Mouse (Mus musculus) embryo, embryonic 10.5 days (tissue): ENCODE results near the gene A230050P20Rik.
A peak's percentile ranks its signal among the peaks of the same experiment; 100 is the strongest.
"Not testable (repeated sequence)": the region's sequence is repeated elsewhere in the genome, so short reads cannot be mapped to it uniquely, and the experiment has no call there.

ENCODE experiments used
- DNase-seq: peaks from one replicate; pipeline ENCODE4 v3.0.0-alpha.2; 2015; ENCODE audit warnings: low spot score

The A230050P20Rik gene

DNA sequence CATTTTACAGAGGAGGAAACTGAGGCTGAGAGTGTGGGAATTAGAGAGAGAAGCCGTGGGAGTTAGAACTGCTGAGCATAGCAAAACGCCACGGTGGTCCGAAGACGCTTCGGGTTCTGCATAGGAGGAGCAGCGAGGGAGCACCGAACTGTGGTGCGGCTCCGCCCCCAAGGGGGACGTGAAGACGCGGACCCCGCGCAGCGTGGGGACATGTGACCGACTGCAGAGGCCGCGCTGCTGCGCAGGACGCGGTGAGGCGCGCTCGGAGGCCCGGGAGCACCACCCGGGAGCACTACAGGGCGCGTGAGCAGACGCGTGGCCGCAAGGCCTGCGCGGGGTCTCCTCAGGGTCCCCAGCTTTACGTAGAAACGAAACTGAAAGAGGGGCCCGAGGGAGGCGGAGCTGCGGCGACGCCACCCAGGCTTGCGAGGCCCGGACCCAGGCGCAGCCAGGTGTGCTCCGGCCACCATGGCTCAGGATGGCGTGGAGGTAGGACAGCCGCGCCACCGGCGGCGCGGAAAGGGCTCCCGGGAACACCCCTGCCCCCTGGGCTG lies at the start of gene A230050P20Rik:
A230050P20Rik (plus strand) TSS at position 195 of the 554 bp plus-strand sequence.
- no peak for DNase-seq

DNA sequence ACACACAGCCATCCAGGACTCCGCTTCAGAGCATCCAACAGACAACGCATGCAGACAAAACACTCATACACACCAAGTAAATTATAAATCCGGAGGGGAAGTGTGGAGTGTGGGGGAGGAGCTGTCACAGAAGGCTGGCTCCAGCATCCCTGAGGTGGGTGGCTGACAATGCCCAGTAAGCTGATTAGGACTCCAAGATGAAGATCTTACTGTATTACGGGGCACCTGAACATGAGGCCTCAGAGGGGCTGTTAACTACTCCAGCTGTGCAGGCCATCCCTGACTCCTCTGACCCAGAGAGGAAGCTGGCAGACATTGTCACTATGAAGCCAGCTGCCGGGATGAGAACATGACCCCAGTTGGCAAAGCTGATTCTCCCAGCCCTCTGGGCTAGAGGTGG lies 48.4 kb upstream of the A230050P20Rik start:
- DNase-seq: no peak

DNA sequence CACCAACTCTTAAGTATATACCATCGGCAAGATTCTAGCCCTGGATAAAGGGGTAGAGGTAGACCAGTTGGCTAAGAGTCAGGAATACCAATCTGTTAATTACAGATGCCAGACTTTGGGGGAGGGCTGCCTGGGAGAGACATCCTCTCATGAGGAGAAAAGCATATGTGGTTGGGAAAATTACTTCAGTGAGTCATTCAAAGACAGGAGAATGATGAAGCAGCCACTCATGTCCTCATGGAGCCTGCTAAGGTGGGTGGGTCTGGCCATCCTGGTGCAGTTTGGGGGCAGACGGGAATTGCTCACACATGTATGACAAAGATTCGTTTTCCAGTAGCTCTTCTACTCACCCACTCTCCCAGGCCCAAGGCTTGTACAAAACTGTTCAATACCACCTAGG lies 45.6 kb upstream of the A230050P20Rik start:
- DNase-seq: no peak

DNA sequence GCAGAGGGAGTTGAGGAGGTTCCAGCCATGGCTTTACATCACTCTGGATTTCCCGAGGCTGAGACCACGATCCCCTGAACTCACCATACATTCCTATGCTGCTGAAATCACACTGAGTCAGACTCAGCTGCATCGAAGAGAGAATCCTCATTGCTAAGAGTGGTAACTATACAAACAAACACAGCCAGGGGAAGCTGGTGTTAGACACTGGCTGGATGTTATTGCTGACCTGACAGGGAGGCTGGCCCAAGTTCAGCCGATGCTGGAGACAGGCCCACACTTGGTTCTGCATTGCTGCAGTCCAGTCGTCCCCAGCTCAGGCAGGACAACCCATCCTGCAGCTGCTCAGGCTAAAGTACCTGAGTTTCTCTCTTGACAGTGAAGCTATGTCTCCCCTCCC lies 42.7 kb upstream of the A230050P20Rik start:
- no peak for DNase-seq

DNA sequence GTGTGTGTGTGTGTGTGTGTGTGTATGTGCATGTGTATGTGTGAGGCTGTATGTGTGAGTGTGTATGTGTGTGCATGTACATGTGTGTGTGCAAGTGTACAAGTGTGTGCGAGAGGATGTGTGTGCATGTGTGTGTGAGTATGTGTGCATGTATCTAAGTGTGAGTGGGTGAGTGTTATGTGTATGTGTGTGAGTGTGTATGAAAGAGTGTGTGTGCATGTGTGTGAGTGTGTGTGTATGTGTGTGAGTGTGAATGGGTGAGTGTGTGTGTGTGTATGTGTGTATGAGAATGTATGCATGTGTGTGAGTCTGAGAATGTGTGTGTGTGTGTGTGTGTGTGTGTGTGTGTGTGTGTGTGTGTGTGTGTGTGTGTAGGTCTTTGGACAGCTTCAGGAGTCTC lies 40.3 kb upstream of the A230050P20Rik start:
- DNase-seq: no peak

DNA sequence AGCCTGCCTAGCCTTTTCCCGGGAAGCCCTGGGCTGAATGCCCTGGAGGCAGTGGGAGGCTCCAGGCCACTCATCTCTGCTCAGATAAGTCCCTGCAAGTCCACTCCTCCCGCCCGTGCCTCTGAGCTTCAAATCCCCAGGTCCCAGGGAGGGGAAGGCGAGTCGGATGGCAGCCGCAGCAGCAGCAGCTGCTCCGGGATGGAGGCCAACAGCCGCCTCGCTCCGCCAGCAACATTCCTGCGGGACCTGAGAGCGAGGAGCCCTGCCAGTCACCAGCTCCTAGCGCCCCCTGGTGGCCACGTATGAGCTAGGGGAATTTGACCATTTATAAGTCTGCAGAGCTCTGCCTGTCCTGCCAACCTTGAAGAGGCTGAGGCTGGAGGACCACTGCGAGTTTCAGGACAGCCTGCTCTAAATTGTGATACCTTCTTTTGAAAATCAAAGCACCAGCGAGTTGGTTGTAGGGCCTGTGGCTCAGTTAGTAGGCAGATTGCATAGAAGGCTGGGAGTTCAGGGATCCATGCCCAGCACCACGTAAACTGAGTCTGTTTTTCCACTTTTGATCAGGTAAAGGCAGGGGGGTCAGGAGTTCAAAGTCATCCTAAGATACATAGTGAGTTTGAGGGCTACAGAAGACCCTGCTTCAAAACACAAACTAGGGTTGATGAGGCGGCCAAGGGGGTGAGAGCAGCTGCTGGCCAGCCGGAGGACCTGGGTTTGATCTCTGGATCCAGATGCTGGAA lies 37.4 kb upstream of the A230050P20Rik start:
- DNase-seq: peak; percentile 95

DNA sequence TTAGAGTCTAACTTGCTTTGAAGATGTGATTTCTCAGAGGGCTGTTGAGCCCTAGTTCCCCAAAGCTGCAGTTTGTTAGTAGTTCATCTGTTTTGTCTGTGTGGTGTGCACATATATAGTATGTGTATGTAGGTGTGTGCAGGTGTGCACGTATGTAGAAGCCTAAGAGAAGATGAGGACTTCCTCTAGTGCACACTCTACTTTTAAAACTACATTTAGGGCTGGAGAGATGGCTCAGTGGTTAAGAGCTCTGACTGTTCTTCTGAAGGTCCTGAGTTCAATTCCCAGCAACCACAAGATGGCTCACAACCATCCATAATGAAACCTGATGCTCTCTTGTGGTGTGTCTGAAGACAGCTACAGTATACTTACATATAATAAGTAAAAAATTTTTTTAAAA lies 33.6 kb upstream of the A230050P20Rik start:
- no peak for DNase-seq

DNA sequence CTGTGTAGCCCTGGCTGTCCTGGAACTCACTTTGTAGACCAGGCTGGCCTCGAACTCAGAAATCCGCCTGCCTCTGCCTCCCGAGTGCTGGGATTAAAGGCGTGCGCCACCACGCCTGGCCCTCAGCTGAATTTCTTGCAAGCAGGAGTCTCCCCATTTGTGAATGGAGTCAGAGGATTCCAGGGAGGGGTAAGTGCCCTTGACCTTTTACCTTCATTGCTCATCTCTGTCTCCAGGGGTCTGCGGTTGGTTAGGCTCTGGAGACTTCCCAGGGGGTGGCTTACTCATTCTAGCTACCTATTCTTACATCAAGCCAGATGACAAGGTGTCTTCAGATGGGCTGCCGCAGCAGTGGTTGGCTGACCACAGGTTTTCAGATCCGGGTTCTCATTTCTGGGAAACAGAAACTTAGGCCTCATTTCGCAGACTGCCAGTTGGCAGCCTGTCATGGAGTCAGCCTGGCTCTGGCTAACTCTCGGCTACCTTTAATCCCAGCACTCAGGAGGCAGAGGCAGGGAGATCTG lies 32.9 kb upstream of the A230050P20Rik start:
- not testable (repeated sequence) for DNase-seq

DNA sequence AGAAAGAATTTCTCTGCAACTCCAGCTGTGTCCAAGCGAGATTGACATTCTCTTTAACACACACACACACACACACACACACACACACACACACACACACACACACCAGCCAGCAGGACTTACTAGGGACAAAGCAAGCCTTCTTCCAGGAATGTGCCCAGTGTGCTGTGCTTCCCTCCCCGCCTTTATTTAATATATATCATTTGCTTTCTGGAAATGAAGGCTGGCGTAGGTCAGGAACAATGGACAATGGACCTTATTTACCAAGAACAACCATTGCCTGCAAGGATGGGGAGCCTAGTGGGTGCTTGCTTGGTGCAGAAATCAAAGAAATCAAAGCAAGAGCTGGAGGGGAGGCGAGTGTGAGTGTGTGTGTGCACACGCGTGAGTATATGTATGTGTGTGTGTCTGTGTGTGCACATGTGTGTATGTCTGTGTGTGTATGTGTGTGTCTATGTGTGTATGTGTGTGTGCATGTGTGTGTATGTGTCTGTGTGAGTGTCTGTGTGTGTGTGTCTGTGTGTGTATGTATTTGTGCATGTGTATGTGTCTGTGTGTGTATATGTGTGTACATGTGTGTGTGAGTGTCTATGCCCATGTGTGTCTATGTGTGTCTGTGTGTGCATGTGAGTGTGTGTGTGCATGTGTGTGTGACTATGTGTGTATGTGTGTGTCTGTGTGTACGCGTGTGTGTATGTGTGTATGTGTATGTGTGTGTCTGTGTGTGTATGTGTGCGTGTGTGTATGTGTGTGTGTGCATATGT lies 31.1 kb upstream of the A230050P20Rik start:
- no peak for DNase-seq

DNA sequence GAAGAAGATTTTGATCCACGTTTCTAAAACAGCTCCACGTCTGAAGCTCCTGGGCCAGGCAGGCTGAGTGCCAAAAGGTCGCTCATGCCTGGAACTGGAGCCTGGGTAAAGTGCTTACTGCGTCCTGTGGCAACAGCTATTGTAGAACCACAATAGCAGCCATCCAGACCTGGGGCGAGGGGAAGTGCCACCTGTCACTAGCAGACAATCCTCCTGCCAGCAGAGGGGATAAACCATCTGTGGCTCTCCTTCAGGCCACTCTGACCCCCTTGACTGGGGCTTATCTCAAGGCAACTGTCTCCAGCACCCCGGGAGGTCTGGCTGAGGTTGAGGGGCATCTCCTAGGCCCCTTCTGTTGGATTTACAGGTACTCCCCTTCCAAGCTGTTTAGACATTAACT lies 29.5 kb upstream of the A230050P20Rik start:
- DNase-seq: no peak

DNA sequence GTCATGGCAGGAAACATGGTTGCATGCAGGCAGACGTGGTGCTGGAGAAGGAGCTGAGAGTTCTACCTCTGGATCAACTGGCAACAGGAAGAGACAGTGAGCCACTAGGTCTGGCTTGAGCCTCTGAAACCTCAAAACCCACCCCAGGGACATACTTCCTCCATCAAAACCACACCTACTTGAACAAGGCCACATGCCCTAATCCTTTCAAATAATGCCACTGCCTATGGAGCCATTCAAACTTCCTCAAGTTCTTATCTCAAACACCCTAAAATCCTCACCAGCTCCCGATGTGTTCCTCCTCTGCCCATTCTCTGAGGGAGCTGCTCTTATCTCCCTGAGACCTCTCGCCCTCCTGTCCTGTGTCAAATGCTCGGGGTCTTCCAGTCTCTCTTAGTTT lies 26.2 kb upstream of the A230050P20Rik start:
- DNase-seq: no peak

DNA sequence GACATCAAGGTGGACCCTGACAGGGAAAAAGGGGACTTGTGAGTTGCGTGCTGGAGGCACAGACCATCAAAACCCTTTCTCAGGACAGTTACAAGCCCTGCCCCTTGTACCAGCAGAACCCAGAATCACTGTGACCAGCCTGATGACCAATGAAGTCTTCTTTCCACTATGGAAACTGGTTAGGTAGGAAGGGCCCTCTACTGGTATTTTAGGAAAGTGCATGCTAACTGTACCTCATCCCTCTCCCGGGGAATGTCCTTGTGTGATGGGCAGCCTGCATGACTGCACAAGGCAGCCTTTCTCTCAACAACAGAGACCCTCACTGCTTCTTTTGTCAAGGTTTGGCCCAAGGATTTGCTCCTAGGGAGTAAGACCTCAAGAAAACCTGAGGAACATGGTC lies 25.8 kb upstream of the A230050P20Rik start:
- DNase-seq: peak; percentile 62

DNA sequence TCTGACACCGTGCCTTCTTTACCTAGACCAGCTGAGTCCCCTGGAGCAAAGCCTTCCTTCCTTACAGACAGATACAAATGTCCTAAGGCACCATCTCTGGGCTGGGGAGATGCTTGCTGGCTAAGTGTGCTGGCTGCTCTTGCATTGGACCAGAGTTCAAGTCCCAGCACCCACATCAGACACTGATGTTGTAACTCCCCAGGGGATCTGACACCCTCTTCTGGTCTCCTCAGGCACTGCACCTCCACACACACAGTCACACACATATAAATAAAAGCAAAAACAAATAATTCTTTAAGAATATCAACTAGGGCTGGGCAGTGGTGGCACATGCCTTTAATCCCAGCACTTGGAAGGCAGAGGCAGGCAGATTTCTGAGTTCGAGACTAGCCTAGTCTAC lies 18.3 kb upstream of the A230050P20Rik start:
- DNase-seq: no peak

DNA sequence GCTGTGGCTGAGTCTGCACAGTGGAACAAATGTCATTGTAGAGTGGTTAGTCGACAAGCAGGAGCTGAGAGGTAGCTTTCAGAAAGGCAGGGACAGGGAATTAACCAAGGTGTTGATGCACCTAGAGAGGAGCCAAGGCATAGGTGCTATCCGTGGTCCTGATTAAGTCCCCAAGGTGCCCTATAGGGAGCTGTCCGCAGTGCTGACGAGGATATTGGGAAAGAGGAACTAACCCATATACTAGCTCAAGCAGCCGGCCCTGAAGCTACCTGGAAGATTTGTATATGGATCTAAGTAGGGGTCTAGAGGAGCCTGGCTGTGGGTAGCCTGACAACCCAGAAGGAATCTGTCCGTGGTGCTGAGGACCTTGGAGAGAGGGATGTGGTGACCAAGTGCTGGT lies 11.3 kb upstream of the A230050P20Rik start:
- DNase-seq: peak; percentile 85

DNA sequence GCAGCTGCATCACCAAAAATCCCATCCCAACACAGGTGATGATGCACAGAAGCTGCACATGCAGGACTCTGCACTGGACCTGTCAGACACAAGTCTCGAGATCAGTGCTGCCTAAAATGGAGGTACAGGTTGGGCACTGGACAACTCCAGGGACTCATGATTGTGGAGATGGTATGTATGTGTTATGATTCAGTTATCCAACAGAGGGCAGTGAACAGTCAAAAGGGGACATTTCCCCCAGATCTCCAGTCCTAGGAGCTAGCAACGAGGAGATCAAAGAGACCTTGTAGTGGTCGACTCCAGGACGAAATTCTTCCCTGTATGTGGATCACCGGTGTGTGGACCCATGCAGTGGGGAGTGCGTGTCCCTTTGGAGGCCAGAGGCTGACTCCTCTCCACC lies 8.5 kb upstream of the A230050P20Rik start:
- DNase-seq: no peak

DNA sequence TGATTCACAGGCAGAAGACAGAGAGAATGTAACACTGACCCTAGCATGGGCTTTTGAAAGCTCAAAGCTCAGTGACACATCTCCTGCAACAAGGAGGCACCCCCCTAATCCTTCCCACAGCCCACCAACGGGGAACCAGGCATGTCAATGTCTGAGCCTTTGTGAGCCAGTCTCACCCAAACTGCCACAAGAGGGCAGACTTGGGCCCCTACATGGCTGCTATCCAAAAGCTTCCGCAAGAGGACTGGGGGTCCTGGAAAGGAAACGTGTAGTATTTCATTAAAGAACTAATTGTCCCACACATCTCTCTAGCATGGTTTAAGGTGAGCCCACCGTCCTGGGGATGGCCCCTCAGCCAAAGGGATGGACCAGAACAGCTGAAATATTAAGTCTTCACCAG lies 6.6 kb upstream of the A230050P20Rik start:
- DNase-seq: peak; percentile 68

DNA sequence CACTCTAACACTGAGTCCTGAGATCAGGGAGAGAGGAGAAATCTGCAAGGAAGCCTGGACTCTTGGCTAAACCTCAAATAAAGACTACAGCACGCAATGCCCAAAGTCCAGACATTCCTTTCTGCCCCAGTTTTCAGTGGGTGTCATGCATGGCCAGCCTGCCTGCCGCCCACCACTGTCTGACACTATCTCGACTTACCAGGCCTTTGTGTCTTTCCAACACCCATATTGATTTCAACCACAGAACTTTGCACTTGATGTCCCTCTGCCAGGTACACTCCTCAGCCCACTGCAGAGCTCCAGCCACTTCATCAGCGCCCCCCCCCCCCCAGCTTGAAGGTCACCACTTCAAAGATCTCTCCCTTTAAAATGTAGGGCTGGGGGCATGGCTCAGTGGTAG lies 6.2 kb upstream of the A230050P20Rik start:
- no peak for DNase-seq

DNA sequence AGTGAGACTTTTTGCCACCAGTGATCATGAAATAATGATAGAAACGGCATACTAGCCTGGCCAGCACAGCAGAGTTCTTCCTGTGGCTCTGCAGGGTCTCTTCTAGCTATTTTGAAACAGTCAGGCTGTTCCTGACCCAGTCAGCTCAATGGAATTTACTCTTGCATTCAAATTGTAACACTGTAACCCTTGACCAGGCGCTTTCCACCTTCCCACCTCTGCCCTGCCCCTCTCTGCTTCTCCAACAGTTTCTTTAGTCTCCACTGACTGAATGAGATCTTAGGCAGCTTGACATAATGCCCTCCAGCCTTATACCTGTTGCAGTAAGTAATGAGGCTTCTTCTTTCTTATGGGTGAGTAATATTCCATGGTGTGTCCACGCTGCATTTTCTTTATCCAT lies 1.6 kb upstream of the A230050P20Rik start:
- DNase-seq: no peak

DNA sequence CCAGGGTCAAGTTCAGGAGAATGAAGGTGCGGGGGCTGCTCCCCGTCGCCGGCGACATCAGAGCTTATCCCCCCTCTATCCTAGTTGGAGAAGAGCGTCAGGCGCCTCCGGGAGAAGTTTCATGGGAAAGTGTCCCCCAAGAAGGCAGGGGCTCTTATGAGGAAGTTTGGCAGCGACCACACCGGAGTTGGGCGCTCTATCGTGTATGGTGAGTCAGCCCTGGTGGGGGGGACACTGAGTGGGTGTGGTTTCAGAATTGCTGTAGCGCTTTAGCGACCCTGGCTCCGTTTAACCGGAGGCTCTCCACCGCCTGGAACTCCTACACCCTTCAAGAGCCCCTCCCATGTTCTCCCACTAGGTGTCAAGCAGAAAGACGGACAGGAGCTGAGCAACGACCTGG lies 804 bp downstream of the A230050P20Rik start:
- DNase-seq: no peak

DNA sequence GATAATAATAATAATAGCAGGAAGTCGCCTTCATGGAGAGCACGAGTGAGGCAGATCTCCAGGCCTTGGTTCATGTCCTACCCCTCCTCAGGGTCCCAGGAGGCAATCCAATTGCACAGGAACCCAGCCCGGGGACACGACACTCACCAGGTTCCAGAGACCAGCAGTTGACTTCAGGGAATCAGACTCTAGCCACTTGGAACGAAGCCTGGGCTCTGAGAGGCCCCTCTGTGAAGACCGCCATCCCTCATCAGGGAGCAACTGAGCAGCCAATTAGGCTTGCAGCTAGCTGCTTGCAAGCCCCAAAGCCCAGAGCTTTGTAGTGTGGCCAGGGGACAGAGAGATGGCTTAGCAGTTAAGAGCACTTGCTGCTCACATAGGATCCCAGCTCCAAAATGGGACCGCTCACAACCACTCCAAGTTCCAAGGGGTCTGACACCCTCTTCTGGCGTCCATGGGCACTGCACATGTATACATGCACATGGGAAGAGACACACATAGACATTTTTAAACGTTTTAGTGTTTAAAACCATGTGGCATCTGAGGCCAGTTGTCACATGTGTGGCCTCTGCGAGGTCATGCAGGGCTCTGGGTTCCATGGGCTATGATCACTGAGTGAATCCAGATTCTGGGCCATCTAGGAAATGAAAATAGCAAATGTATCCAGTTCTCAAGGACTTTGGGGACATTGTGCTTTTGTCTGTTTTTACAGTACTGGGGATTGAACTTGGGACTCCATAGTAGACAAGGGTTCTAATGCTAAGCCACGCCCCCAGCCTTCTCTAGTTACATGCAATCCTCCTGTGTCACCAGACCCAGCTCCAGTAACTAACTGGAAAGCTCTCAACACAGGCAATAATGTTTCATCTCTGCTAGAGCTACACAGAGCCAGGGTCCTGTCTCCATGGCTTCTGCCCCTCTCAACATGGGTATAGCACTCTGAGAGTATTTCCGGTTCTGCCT lies 2.0 kb downstream of the A230050P20Rik start:
- no peak for DNase-seq

DNA sequence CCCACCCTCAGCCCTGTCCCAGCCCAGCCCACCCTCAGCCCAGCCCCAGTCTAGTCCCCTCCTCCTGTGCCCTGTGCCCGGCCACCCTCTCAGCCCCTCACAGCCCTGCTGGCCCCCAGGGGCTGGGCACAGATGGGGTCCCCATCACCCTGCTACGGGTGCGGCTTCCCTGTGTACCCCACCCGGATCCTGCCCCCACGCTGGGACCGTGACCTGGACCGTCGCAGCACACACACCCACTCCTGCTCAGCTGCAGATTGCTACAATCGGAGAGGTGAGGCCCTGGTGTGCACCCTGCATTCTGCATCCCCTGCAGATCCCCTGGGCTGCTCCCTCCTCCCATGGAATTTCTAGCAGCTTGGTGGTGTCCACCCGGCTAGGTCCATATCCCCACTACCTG lies 4.5 kb downstream of the A230050P20Rik start:
- no peak for DNase-seq

DNA sequence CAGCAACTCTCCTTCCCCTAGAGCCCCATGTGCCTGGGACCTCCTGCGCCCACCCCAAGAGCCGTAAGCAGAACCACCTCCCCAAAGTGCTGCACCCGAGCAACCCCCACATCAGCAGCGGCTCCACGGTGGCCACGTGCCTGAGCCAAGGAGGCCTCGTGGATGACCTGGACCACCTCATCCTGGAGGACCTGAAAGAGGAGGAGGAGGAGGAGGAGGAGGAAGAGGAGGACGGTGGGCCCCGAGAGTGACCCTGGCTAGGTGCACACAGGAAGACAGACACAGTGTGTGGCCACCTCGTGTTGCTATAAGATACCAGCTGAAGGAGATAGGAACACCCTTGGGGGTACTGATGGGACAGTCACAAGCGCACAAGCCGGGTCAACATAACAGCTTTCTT lies 5.1 kb downstream of the A230050P20Rik start:
- no peak for DNase-seq
